Mouse (Mus musculus) lung, adult 2 months (tissue): ENCODE results near the gene Rab33b.

Experiments
- CTCF ChIP-seq: fragments of 200-500 bp; IDR thresholded peaks from 2 replicates; pipeline ENCODE4 v1.5.1; 2011; ENCODE audit warnings: mild to moderate bottlenecking, low read length, control low read depth; ENCODE audit not compliant: insufficient read depth
- POLR2A ChIP-seq: fragments of 200-500 bp; IDR thresholded peaks from 2 replicates; pipeline ENCODE4 v1.6.1; 2011; ENCODE audit warnings: low read depth, mild to moderate bottlenecking, control low read depth, low read length, borderline replicate concordance; ENCODE audit errors: extremely low read depth

GRCm38 (mm10) chr3:51485347-51485746 lies 1.6 kb downstream of the Rab33b start:
- TF ChIP-seq CTCF (no peak), POLR2A (no peak)
